Mouse (Mus musculus) stomach, postnatal 0 days (tissue): ENCODE measurements at regions not wholly inside any gene's neighbourhood (a gene's known extent, or its start where the extent isn't known, plus 50 kb on each side); places are given as distances from the start of the nearest gene placed in this dataset.

Source experiments
- ATAC-seq: fragments of 200-750 bp; cut with Nextera tagmentation; 2 replicates; pipeline ENCODE4 v1.8.0; 2017; ENCODE audit not compliant: low FRiP score, low TSS enrichment
- DNase-seq: peaks from one replicate; pipeline ENCODE4 v3.0.0-alpha.2; 2016; ENCODE audit warnings: low spot score
- H3K27ac ChIP-seq: fragments of 300-500 bp; sonication (generic); replicated peaks from 2 replicates; pipeline ENCODE4 v1.5.1; 2014; ENCODE audit warnings: mild to moderate bottlenecking, control low read depth
- H3K27me3 ChIP-seq: fragments of 300-500 bp; sonication (generic); 2 replicates; pipeline ENCODE4 v1.6.1; 2014; ENCODE audit warnings: low read length; ENCODE audit not compliant: control insufficient read depth, insufficient read depth
- H3K36me3 ChIP-seq: fragments of 300-500 bp; sonication (generic); 2 replicates; pipeline ENCODE4 v1.6.1; 2014; ENCODE audit warnings: low read length, mixed read lengths; ENCODE audit not compliant: control insufficient read depth, insufficient read depth
- H3K4me1 ChIP-seq: fragments of 300-500 bp; sonication (generic); replicated peaks from 2 replicates; pipeline ENCODE4 v1.6.1; 2014; ENCODE audit warnings: antibody characterized with exemption; ENCODE audit not compliant: control insufficient read depth, insufficient read depth
- H3K4me2 ChIP-seq: fragments of 300-500 bp; sonication (generic); replicated peaks from 2 replicates; pipeline ENCODE4 v1.6.1; 2014; ENCODE audit warnings: low read depth, mild to moderate bottlenecking, control low read depth, moderate library complexity
- H3K4me3 ChIP-seq: fragments of 300-500 bp; sonication (generic); 2 replicates; pipeline ENCODE4 v1.5.1; 2014; ENCODE audit warnings: low read depth, low read length, control low read depth
- H3K9ac ChIP-seq: fragments of 300-500 bp; sonication (generic); 2 replicates; pipeline ENCODE4 v1.6.1; 2014; ENCODE audit warnings: mild to moderate bottlenecking, low read length, control low read depth, mixed read lengths
- H3K9me3 ChIP-seq: fragments of 300-500 bp; sonication (generic); 2 replicates; pipeline ENCODE4 v1.6.1; 2016; ENCODE audit warnings: low read length; ENCODE audit not compliant: control insufficient read depth
- CTCF ChIP-seq: IDR thresholded peaks from 2 replicates; pipeline ENCODE4 v1.5.1; 2016; ENCODE audit warnings: antibody characterized with exemption, low read depth, mild to moderate bottlenecking, moderate library complexity
- EP300 ChIP-seq: optimal IDR thresholded peaks from 2 replicates; pipeline ENCODE3; 2016; ENCODE audit warnings: antibody characterized with exemption
- WGBS: fragments of 180-500 bp; shearing (Covaris S2); extraction: QIAGEN DNeasy Blood & Tissue Kit; methylation state at CpG from one replicate; pipeline ENCODE4 v1.1.7; 2014; 5-methylcytosine and 5-hydroxymethylcytosine counted together

- Histone ChIP-seq H3K27ac (no peak overlapping the region), H3K4me1 (no peaks in the 10 kb centered on the region), H3K9ac (no peak overlapping the region), H3K4me3 (no peak overlapping the region), H3K27me3 (no peaks in the 10 kb centered on the region), H3K9me3 (no peaks in the 10 kb centered on the region), H3K4me2 (no peak overlapping the region), H3K36me3 (no peaks in the 10 kb centered on the region)
- ATAC-seq (no peak), DNase-seq (no peak)
- WGBS: 62% methylated on average over 6 of the region's 6 CpGs
- TF ChIP-seq EP300 (no peak), CTCF (no peak)
Measured at GRCm38 (mm10) chr17:84061621-84062020, 126.1 kb downstream of the Zfp36l2 start.

- no peaks in the 10 kb centered on the region for H3K36me3 ChIP-seq
- no peak for TF ChIP-seq CTCF
- no peak for TF ChIP-seq EP300
- 76% methylated on average over 4 of the region's 4 CpGs for WGBS
- no peak overlapping the region for H3K9ac ChIP-seq
- H3K4me1 ChIP-seq: no peaks in the 10 kb centered on the region
- H3K27me3 ChIP-seq: no peaks in the 10 kb centered on the region
- H3K4me2 ChIP-seq: no peak overlapping the region
- H3K27ac ChIP-seq: 0 out of 2 replicates have a peak overlapping the region, but pooled peaks have one; percentile 4
- H3K4me3 ChIP-seq: no peak overlapping the region
- ATAC-seq: no peak
- DNase-seq: no peak
- no peaks in the 10 kb centered on the region for H3K9me3 ChIP-seq
Measured at GRCm38 (mm10) chr17:84056469-84056868, 131.3 kb downstream of the Zfp36l2 start.

GRCm38 (mm10) chr17:84052437-84052836 lies 135.3 kb downstream of the Zfp36l2 start:
- Histone ChIP-seq H3K36me3 (no peaks in the 10 kb centered on the region), H3K4me1 (no peaks in the 10 kb centered on the region), H3K9me3 (no peaks in the 10 kb centered on the region), H3K4me2 (no peak overlapping the region), H3K27ac (no peak overlapping the region), H3K4me3 (no peak overlapping the region), H3K27me3 (no peaks in the 10 kb centered on the region), H3K9ac (no peak overlapping the region)
- no peak for TF ChIP-seq EP300
- TF ChIP-seq CTCF: no peak
- WGBS: 77% methylated on average over 8 of the region's 8 CpGs
- no peak for DNase-seq
- no peak for ATAC-seq

- 80% methylated on average over 9 of the region's 9 CpGs for WGBS
Measured at GRCm38 (mm10) chr17:84051212-84051611, 136.5 kb downstream of the Zfp36l2 start.

GRCm38 (mm10) chr17:84048533-84048932 lies 139.2 kb downstream of the Zfp36l2 start:
- TF ChIP-seq CTCF (no peak), EP300 (no peak)
- peak; percentile 15; the same call in 1 of the 2 replicates for ATAC-seq
- WGBS: 50% methylated on average over 6 of the region's 6 CpGs

More at GRCm38 (mm10) chr17:84051212-84051611, 136.5 kb downstream of the Zfp36l2 start:
- H3K9ac ChIP-seq: no peak overlapping the region
- DNase-seq (no peak), ATAC-seq (no peak)
- no peak overlapping the region for H3K4me2 ChIP-seq
- H3K27ac ChIP-seq: no peak overlapping the region
- no peak overlapping the region for H3K4me3 ChIP-seq
- no peaks in the 10 kb centered on the region for H3K9me3 ChIP-seq
- H3K4me1 ChIP-seq: no peaks in the 10 kb centered on the region
- TF ChIP-seq CTCF: no peak
- no peaks in the 10 kb centered on the region for H3K27me3 ChIP-seq
- no peaks in the 10 kb centered on the region for H3K36me3 ChIP-seq

GRCm38 (mm10) chr17:84047520-84047919 lies 140.2 kb downstream of the Zfp36l2 start:
- 77% methylated on average over 1 of the region's 1 CpGs for WGBS
- Histone ChIP-seq H3K4me1 (peaks cover 6% of the 10 kb centered on the region; the same call in 1 of the 2 replicates), H3K9ac (no peak overlapping the region), H3K27me3 (no peaks in the 10 kb centered on the region), H3K27ac (no peak overlapping the region), H3K9me3 (no peaks in the 10 kb centered on the region), H3K4me2 (no peak overlapping the region), H3K36me3 (no peaks in the 10 kb centered on the region), H3K4me3 (no peak overlapping the region)
- no peak for TF ChIP-seq EP300
- peak; percentile 51 for TF ChIP-seq CTCF
- DNase-seq (no peak), ATAC-seq (no peak)

More at GRCm38 (mm10) chr17:84048533-84048932, 139.2 kb downstream of the Zfp36l2 start:
- no peak for DNase-seq
- Histone ChIP-seq H3K4me2 (no peak overlapping the region), H3K4me3 (no peak overlapping the region), H3K27ac (no peak overlapping the region), H3K36me3 (no peaks in the 10 kb centered on the region), H3K4me1 (peaks cover 6% of the 10 kb centered on the region; the same call in 1 of the 2 replicates), H3K27me3 (no peaks in the 10 kb centered on the region), H3K9me3 (no peaks in the 10 kb centered on the region), H3K9ac (no peak overlapping the region)
